In genomic region chr9:115660371-115660770, GRCm38 (mm10) we compare ENCODE assay signal across 14 mouse cellular contexts.
"Had no signal": no experiment of that assay in that cellular context is flagged by ENCODE, and none has a peak within 500 bp of the region (broad histone marks: within the 10 kb centered on the region; RNA-seq: fewer than 3 reads in every experiment).

No protein-coding gene starts in this region.

- DNase-seq: layer of hippocampus, adult 9-11 months; liver; liver, embryonic 13.5 days; liver, postnatal 0 days; retina, postnatal 1 day; right cerebral cortex, postnatal 4 days; spleen, adult 18-20 months; thymus, postnatal 36 days had no signal

- H3K4me2 ChIP-seq: limb, embryonic 12.5 days; liver, embryonic 13.5 days; midbrain, embryonic 12.5 days; neural tube, embryonic 13.5 days had no signal

- H3K27ac ChIP-seq: hindbrain, postnatal 0 days; kidney, postnatal 0 days; limb, embryonic 12.5 days; liver, embryonic 13.5 days; midbrain, embryonic 12.5 days; neural tube, embryonic 13.5 days had no signal

- H3K4me3 ChIP-seq: limb, embryonic 12.5 days; liver, embryonic 13.5 days; midbrain, embryonic 12.5 days; neural tube, embryonic 13.5 days had no signal

- H3K9me3 ChIP-seq: liver, embryonic 13.5 days; neural tube, embryonic 13.5 days had no signal

- H3K9ac ChIP-seq: limb, embryonic 12.5 days; liver, embryonic 13.5 days; liver, postnatal 0 days; midbrain, embryonic 12.5 days; neural tube, embryonic 13.5 days had no signal

- H3K4me1 ChIP-seq: midbrain, embryonic 12.5 days had no signal

- H3K36me3 ChIP-seq: limb, embryonic 12.5 days; liver, embryonic 13.5 days; midbrain, embryonic 12.5 days; neural tube, embryonic 13.5 days had no signal

- ATAC-seq: hindbrain, postnatal 0 days; liver, postnatal 0 days; midbrain, embryonic 16.5 days had no signal

- H3K27me3 ChIP-seq: limb, embryonic 12.5 days; liver, embryonic 13.5 days; neural tube, embryonic 13.5 days had no signal
